Mouse (Mus musculus) stomach, embryonic 16.5 days (tissue): ENCODE measurements around the gene Kif7. TPM values are rescaled to one million over a fixed set of nuclear protein-coding genes. Genes with fewer than 3 reads are reported as not detected.

Source experiments
- ATAC-seq: fragments of 200-750 bp; cut with Nextera tagmentation; 2 replicates; pipeline ENCODE4 v1.8.0; 2017; ENCODE audit warnings: moderate number of reproducible peaks, moderate TSS enrichment; ENCODE audit not compliant: insufficient read depth, low FRiP score
- H3K27ac ChIP-seq: fragments of 300-500 bp; sonication (generic); 2 replicates; pipeline ENCODE4 v1.5.1; 2014; ENCODE audit warnings: low read length
- H3K27me3 ChIP-seq: fragments of 300-500 bp; sonication (generic); 2 replicates; pipeline ENCODE4 v1.6.1; 2014; ENCODE audit warnings: low read length, control low read depth, mixed read lengths; ENCODE audit not compliant: control insufficient read depth, insufficient read depth
- H3K36me3 ChIP-seq: fragments of 300-500 bp; sonication (generic); 2 replicates; pipeline ENCODE4 v1.6.1; 2014; ENCODE audit warnings: low read length; ENCODE audit not compliant: control insufficient read depth, insufficient read depth
- H3K4me1 ChIP-seq: fragments of 300-500 bp; sonication (generic); 2 replicates; pipeline ENCODE4 v1.6.1; 2014; ENCODE audit warnings: low read length, control low read depth, mixed read lengths; ENCODE audit not compliant: control insufficient read depth, insufficient read depth
- H3K4me2 ChIP-seq: fragments of 300-500 bp; sonication (generic); 2 replicates; pipeline ENCODE4 v1.6.1; 2014; ENCODE audit warnings: low read depth, low read length, mixed read lengths
- H3K4me3 ChIP-seq: fragments of 300-500 bp; sonication (generic); replicated peaks from 2 replicates; pipeline ENCODE4 v1.5.1; 2014; ENCODE audit warnings: mild to moderate bottlenecking, low read length
- H3K9ac ChIP-seq: fragments of 300-500 bp; sonication (generic); 2 replicates; pipeline ENCODE4 v1.6.1; 2014; ENCODE audit warnings: low read length
- H3K9me3 ChIP-seq: fragments of 300-500 bp; sonication (generic); replicated peaks from 2 replicates; pipeline ENCODE4 v1.6.1; 2016; ENCODE audit warnings: low read length, control low read depth; ENCODE audit not compliant: control insufficient read depth
- WGBS: fragments of 180-500 bp; shearing (Covaris S2); extraction: QIAGEN DNeasy Blood & Tissue Kit; methylation state at CpG from one replicate; pipeline ENCODE4 v1.1.7; 2014; 5-methylcytosine and 5-hydroxymethylcytosine counted together
- polyA plus RNA-seq: library from polyadenylated mRNA; unstranded; fragments of >200 nt; fragmentation: Nextera tagmentation; extraction: Ambion mirVana; gene quantifications from 2 replicates; pipeline ENCODE4 v1.2.1, GENCODE M21; 2015

Gene Kif7
- polyA plus RNA-seq, 1 experiment from 2014 or later = 2.9 TPM

GRCm38 (mm10) chr7:79654586-79654985 is 60.9 kb downstream of the Kif7 start:
- Histone ChIP-seq H3K4me2 (no peak overlapping the region), H3K4me1 (peaks cover 4% of the 10 kb centered on the region; the same call in 1 of the 2 replicates), H3K36me3 (no peaks in the 10 kb centered on the region), H3K9ac (no peak overlapping the region), H3K27ac (no peak overlapping the region), H3K27me3 (no peaks in the 10 kb centered on the region), H3K9me3 (no peaks in the 10 kb centered on the region), H3K4me3 (no peak overlapping the region)
- WGBS = 63% methylated on average over 1 of the region's 1 CpGs
- ATAC-seq = no peak

- peaks cover 1% of the 10 kb centered on the region; the same call in 1 of the 2 replicates for H3K4me1 ChIP-seq
- 88% methylated on average over 1 of the region's 1 CpGs for WGBS
- H3K9ac ChIP-seq = no peak overlapping the region
- H3K4me2 ChIP-seq = no peak overlapping the region
- no peak for ATAC-seq
- H3K4me3 ChIP-seq = no peak overlapping the region
- no peaks in the 10 kb centered on the region for H3K36me3 ChIP-seq
- H3K27me3 ChIP-seq = no peaks in the 10 kb centered on the region
- no peaks in the 10 kb centered on the region for H3K9me3 ChIP-seq
- no peak overlapping the region for H3K27ac ChIP-seq
These were observed 61.3 kb downstream of the Kif7 start for GRCm38 (mm10) chr7:79654185-79654584.

GRCm38 (mm10) chr7:79649005-79649404 is 66.5 kb downstream of the Kif7 start:
- no peaks in the 10 kb centered on the region for H3K36me3 ChIP-seq
- no peak for ATAC-seq
- no peak overlapping the region for H3K4me3 ChIP-seq
- no peaks in the 10 kb centered on the region for H3K4me1 ChIP-seq
- no peaks in the 10 kb centered on the region for H3K9me3 ChIP-seq
- no peak overlapping the region for H3K27ac ChIP-seq
- no peak overlapping the region for H3K9ac ChIP-seq
- H3K27me3 ChIP-seq = no peaks in the 10 kb centered on the region
- 10% methylated on average over 3 of the region's 3 CpGs for WGBS
- no peak overlapping the region for H3K4me2 ChIP-seq

Other genes with a start within 250 kb of the Kif7 start
- 25.4 and 30.8 TPM in 2 replicates for gene Polg, start 249.4 kb downstream of the Kif7 start, polyA plus RNA-seq
- gene Rhcg, start 98.1 kb downstream of the Kif7 start, polyA plus RNA-seq = 0.35 TPM in 1 of 2 replicates, not detected in the other
- 4.2 and 5.2 TPM in 2 replicates for gene Ticrr, start 55.5 kb downstream of the Kif7 start, polyA plus RNA-seq
- gene Plin1, start 17.2 kb upstream of the Kif7 start, polyA plus RNA-seq = not detected in 2 replicates
- 11.5 and 11.9 TPM in 2 replicates for gene Pex11a, start 27.4 kb upstream of the Kif7 start, polyA plus RNA-seq
- 0.25 and 0.47 TPM in 2 replicates for gene Wdr93, start 27.4 kb upstream of the Kif7 start, polyA plus RNA-seq
- 0.17 TPM in 1 of 2 replicates, not detected in the other for gene Mesp1, start 78.1 kb upstream of the Kif7 start, polyA plus RNA-seq
- 1.3 TPM in 2 replicates for gene Mesp2, start 95.0 kb upstream of the Kif7 start, polyA plus RNA-seq
- gene Anpep, start 145.3 kb upstream of the Kif7 start, polyA plus RNA-seq = 54.7 and 59.3 TPM in 2 replicates
- 23.9 and 26.4 TPM in 2 replicates for gene Ap3s2, start 204.9 kb upstream of the Kif7 start, polyA plus RNA-seq
- 38.1 and 41.3 TPM in 2 replicates for gene Arpin, start 219.6 kb upstream of the Kif7 start, polyA plus RNA-seq